11 mouse cellular contexts compared by ENCODE assay signal in the genomic region with DNA sequence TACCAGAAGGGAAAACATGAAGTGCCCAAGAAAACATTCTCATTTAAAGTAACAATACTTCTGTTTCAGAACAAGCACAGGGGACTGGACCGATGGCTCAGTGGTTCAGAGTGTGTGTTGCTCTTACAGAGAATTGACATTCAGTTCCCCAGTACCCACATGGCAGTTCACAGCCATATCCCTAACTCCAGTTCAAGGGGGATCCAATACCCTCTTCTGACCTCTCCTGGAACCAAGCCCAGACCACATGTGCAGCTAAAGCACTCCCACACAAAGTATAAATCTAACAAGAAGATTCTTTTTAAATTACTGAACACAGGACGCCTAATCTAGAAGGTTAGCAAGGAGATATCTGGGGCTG. TPM values are rescaled to one million over a fixed set of nuclear protein-coding genes. Genes with fewer than 3 reads are reported as not detected.
A peak's percentile ranks its signal among the peaks of the same experiment; 100 is the strongest.
DNase-seq lines count a peak whose midpoint lies in the region; ATAC-seq and TF ChIP-seq lines count a peak whose summit lies in the region.
"Had no signal": no experiment of that assay in that cellular context is flagged by ENCODE, and none has a peak within 500 bp of the region (broad histone marks: within the 10 kb centered on the region; RNA-seq: fewer than 3 reads in every experiment).

No protein-coding gene starts in this region.

- H3K4me2 ChIP-seq in heart, embryonic 12.5 days, result peak overlapping the region; percentile 37
- H3K4me2 ChIP-seq in liver, embryonic 12.5 days, result no peak overlapping the region
- H3K4me2 ChIP-seq in hindbrain, embryonic 15.5 days, result no peak overlapping the region
- H3K4me2 ChIP-seq: liver, embryonic 15.5 days; neural tube, embryonic 12.5 days had no signal

- 37% methylated on average over 2 of the region's 2 CpGs for WGBS in heart, embryonic 12.5 days
- WGBS in liver, adult 2 months, result 43% methylated on average over 2 of the region's 2 CpGs
- WGBS in liver, embryonic 12.5 days (ENCODE audit: insufficient replicate concordance), result 29% methylated on average over 2 of the region's 2 CpGs
- WGBS in hindbrain, embryonic 15.5 days, result 64% methylated on average over 2 of the region's 2 CpGs

- peak overlapping the region; percentile 31; the same call in 1 of the 2 replicates for H3K9ac ChIP-seq in heart, embryonic 12.5 days
- no peak overlapping the region for H3K9ac ChIP-seq in liver, adult 2 months (ENCODE audit: low read depth, low read length)
- H3K9ac ChIP-seq in liver, embryonic 12.5 days, result no peak overlapping the region
- H3K9ac ChIP-seq in hindbrain, embryonic 15.5 days, result no peak overlapping the region
- H3K9ac ChIP-seq: liver, embryonic 15.5 days; neural tube, embryonic 12.5 days had no signal

- peaks cover 69% of the 10 kb centered on the region for H3K4me1 ChIP-seq in heart, embryonic 12.5 days (replicated peaks)
- no peaks in the 10 kb centered on the region; the same call in 1 of the 2 replicates for H3K4me1 ChIP-seq in liver, adult 2 months (ENCODE audit: control insufficient read depth, insufficient read depth, low read length)
- peaks cover 41% of the 10 kb centered on the region for H3K4me1 ChIP-seq in liver, embryonic 12.5 days
- H3K4me1 ChIP-seq in hindbrain, embryonic 15.5 days (replicated peaks), result peaks cover 37% of the 10 kb centered on the region

- H3K79me2 ChIP-seq in liver, adult 2 months (ENCODE audit: control insufficient read depth, insufficient read depth, low read length), result no peaks in the 10 kb centered on the region

- DNase-seq in heart, postnatal 25 days (ENCODE audit: low spot score), result no peak
- DNase-seq in liver, adult 2 months (ENCODE audit: extremely low read depth, low read depth, low spot score), result no peak
- DNase-seq in yolk sac, embryonic 10.5 days (ENCODE audit: low spot score), result no peak
- DNase-seq: gastrocnemius, postnatal 10 days had no signal

- no peak overlapping the region for H3K4me3 ChIP-seq in heart, embryonic 12.5 days
- H3K4me3 ChIP-seq in liver, adult 2 months (ENCODE audit: insufficient read depth, low read depth, low read length), result no peak overlapping the region
- no peak overlapping the region for H3K4me3 ChIP-seq in liver, embryonic 12.5 days
- no peak overlapping the region for H3K4me3 ChIP-seq in hindbrain, embryonic 15.5 days
- H3K4me3 ChIP-seq: liver, embryonic 15.5 days; neural tube, embryonic 12.5 days had no signal

- peak overlapping the region; percentile 81 for H3K27ac ChIP-seq in heart, embryonic 12.5 days (ENCODE audit: poor library complexity, severe bottlenecking)
- 0 out of 2 replicates have a peak overlapping the region, but pooled peaks have one; percentile 29 for H3K27ac ChIP-seq in liver, adult 2 months (replicated peaks; ENCODE audit: insufficient read depth, low read depth, low read length)
- no peak overlapping the region for H3K27ac ChIP-seq in liver, embryonic 12.5 days
- no peak overlapping the region for H3K27ac ChIP-seq in hindbrain, embryonic 15.5 days (replicated peaks)
- H3K27ac ChIP-seq: liver, embryonic 15.5 days; neural tube, embryonic 12.5 days had no signal

- no peak for TF ChIP-seq CTCF in liver, adult 2 months (IDR thresholded peaks at IDR 0.05; ENCODE audit: low read depth, low read length)

- H3K9me3 ChIP-seq in heart, embryonic 12.5 days (replicated peaks), result no peaks in the 10 kb centered on the region
- H3K9me3 ChIP-seq in liver, embryonic 12.5 days (replicated peaks), result no peaks in the 10 kb centered on the region
- no peaks in the 10 kb centered on the region for H3K9me3 ChIP-seq in hindbrain, embryonic 15.5 days
- H3K9me3 ChIP-seq: liver, embryonic 15.5 days; neural tube, embryonic 12.5 days had no signal

- no peak for ATAC-seq in heart, embryonic 12.5 days (ENCODE audit: insufficient number of reproducible peaks, low FRiP score)
- no peak for ATAC-seq in liver, embryonic 12.5 days
- peak; percentile 16; the same call in 1 of the 2 replicates for ATAC-seq in hindbrain, embryonic 15.5 days (ENCODE audit: low FRiP score, low read depth)
- ATAC-seq in megakaryocyte-erythroid progenitor cell, adult 5-6 weeks (replicated peaks; ENCODE audit: low FRiP score, low TSS enrichment, poor library complexity, severe bottlenecking), result peak; percentile 21; the same call in 1 of the 2 replicates
- no peak for ATAC-seq in erythroid progenitor cell, adult 5-6 weeks (replicated peaks; ENCODE audit: low FRiP score, poor library complexity, severe bottlenecking)

- H3K27me3 ChIP-seq in heart, embryonic 12.5 days (replicated peaks), result 0 out of 2 replicates have a peak, but pooled peaks cover 11% of the 10 kb centered on the region
- no peaks in the 10 kb centered on the region for H3K27me3 ChIP-seq in liver, adult 2 months (ENCODE audit: control insufficient read depth, insufficient read depth, low read length)
- H3K27me3 ChIP-seq in liver, embryonic 12.5 days (replicated peaks), result no peaks in the 10 kb centered on the region
- H3K27me3 ChIP-seq in hindbrain, embryonic 15.5 days, result no peaks in the 10 kb centered on the region
- H3K27me3 ChIP-seq: liver, embryonic 15.5 days; neural tube, embryonic 12.5 days had no signal

- intact Hi-C loops in heart, postnatal 25 days (cut with DNase I), result loop anchor here (5.0 kb wide), 1 partner anchor 36 kb away; no protein-coding TSS in a partner anchor

- TF ChIP-seq POLR2A in liver, adult 2 months (IDR thresholded peaks at IDR 0.05; ENCODE audit: extremely low read depth, insufficient read depth, low read length), result no peak

- no peaks in the 10 kb centered on the region for H3K36me3 ChIP-seq in heart, embryonic 12.5 days
- no peaks in the 10 kb centered on the region for H3K36me3 ChIP-seq in liver, adult 2 months (ENCODE audit: control insufficient read depth, insufficient read depth, low read length)
- no peaks in the 10 kb centered on the region for H3K36me3 ChIP-seq in liver, embryonic 12.5 days
- no peaks in the 10 kb centered on the region for H3K36me3 ChIP-seq in hindbrain, embryonic 15.5 days
- H3K36me3 ChIP-seq: liver, embryonic 15.5 days; neural tube, embryonic 12.5 days had no signal

RNA-seq across cellular contexts. Expression of a gene that starts 38.8 kb away (rescaled TPM):
- 8.5 and 8.6 TPM in 2 replicates for polyA plus RNA-seq in heart, embryonic 12.5 days (2016; fragmentation: Nextera tagmentation; extraction: Ambion mirVana)
- 1 to 10 TPM; 2.0 to 2.4 TPM for total RNA-seq in heart, postnatal 25 days (2021)
- 0.54 and 0.55 TPM in 2 replicates for total RNA-seq in liver, adult 2 months (2014; rRNA removed)
- 0.16 and 0.31 TPM in 2 replicates for polyA plus RNA-seq in liver, adult 2 months (2012; rRNA removed)
- polyA plus RNA-seq in liver, embryonic 12.5 days (2016; fragmentation: Nextera tagmentation; extraction: Ambion mirVana), result 2.3 and 2.7 TPM in 2 replicates
- 36.4 and 38.2 TPM in 2 replicates for polyA plus RNA-seq in hindbrain, embryonic 15.5 days (2015; fragmentation: Nextera tagmentation; extraction: Ambion mirVana)
- total RNA-seq in megakaryocyte-erythroid progenitor cell, adult 5-6 weeks (2014; fragmentation: Nextera tagmentation), result 0.07 and 0.84 TPM in 2 replicates
- total RNA-seq in megakaryocyte-erythroid progenitor cell, adult 5-6 weeks (2017), result not detected in 2 replicates
- total RNA-seq in erythroid progenitor cell, adult 5-6 weeks (2015; ENCODE audit: low replicate concordance), result not detected in 2 replicates
- total RNA-seq in erythroid progenitor cell, adult 5-6 weeks (2017; ENCODE audit: low replicate concordance), result 0.39 TPM in 1 of 2 replicates, not detected in the other

Comparison
In these comparisons a context has a peak if more than half of its experiments do, and no peak if none do; other contexts are left out.
1. H3K27ac ChIP-seq: peak in heart, embryonic 12.5 days (single experiment) and liver, adult 2 months (single experiment); none in liver, embryonic 12.5 days (single experiment) and hindbrain, embryonic 15.5 days (single experiment).
2. ATAC-seq: peak in hindbrain, embryonic 15.5 days (single experiment) and megakaryocyte-erythroid progenitor cell, adult 5-6 weeks (single experiment); none in heart, embryonic 12.5 days (single experiment), liver, embryonic 12.5 days (single experiment) and erythroid progenitor cell, adult 5-6 weeks (single experiment).